Mouse (Mus musculus): Measurements from ENCODE around the gene Rdm1. TPM values are rescaled to one million over a fixed set of nuclear protein-coding genes. Genes with fewer than 3 reads are reported as not detected.
"Not testable (repeated sequence)": the region's sequence is repeated elsewhere in the genome, so short reads cannot be mapped to it uniquely, and the experiment has no call there.

Gene Rdm1
- polyA plus RNA-seq, 1 experiment: 3.8 TPM

- Histone ChIP-seq H3K36me3 (replicated peaks; ENCODE audit: low read length) (no peaks in the 10 kb centered on the region), H3K4me3 (replicated peaks) (no peak overlapping the region), H3K27me3 (replicated peaks) (peaks cover 23% of the 10 kb centered on the region), H3K9me3 (no peaks in the 10 kb centered on the region), H3K4me1 (peaks cover 27% of the 10 kb centered on the region)
- TF ChIP-seq GATA1 (IDR thresholded peaks at IDR 0.05; ENCODE audit: borderline replicate concordance, low read length): no peak
- no peak for TF ChIP-seq FLI1 (IDR thresholded peaks at IDR 0.05; ENCODE audit: low read length)
Measured at GRCm38 (mm10) chr11:101616104-101616503, 10.9 kb upstream of the Rdm1 start.

DNA sequence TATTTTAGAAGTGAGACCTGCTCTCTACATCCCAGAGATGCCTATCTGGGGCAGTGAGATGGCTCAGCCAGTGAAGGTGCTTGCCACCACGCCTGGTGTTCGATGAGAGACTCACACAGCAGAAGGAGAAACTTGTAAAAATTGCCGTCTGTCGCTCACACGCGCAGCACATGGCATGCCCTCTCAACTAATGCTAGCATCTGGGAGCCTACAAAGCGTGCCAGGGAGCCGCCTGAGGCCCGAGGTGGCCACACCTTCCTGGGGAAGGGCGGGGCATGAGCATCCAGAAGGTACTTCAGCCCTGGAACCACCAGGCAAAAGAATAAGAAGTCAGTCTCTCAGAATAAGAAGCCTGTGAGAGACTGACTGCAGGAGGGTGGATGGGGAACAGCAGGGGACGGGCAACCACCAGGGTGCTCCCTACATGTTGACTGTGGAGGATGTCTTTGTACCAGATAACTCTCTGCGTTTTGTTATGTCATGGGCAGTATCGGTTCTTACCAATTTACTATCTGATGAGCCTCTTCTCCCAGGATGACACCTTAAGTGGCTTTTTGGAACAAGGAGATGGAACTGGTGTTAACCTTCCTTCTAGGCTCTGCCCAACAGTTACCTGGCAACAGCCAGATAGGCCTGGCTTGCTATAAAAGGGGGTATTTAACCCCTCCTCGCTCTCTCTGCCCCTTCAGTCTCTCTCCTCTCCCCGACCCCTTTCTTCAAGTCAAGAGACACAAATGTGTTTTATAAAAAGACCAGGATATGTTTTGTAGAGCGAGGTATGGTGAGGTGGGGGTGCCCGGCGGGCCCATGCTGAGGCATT, 9.8 kb upstream of the Rdm1 start:
- Histone ChIP-seq H3K4me1 (peaks cover 27% of the 10 kb centered on the region), H3K36me3 (replicated peaks; ENCODE audit: low read length) (no peaks in the 10 kb centered on the region), H3K27me3 (replicated peaks) (peaks cover 23% of the 10 kb centered on the region), H3K9me3 (peaks cover 8% of the 10 kb centered on the region), H3K4me3 (replicated peaks) (no peak overlapping the region)
- TF ChIP-seq GATA1 (IDR thresholded peaks at IDR 0.05; ENCODE audit: borderline replicate concordance, low read length) (no peak), FLI1 (IDR thresholded peaks at IDR 0.05; ENCODE audit: low read length) (no peak)

GRCm38 (mm10) chr11:101617849-101618248, 9.1 kb upstream of the Rdm1 start:
- H3K4me1 ChIP-seq: peaks cover 27% of the 10 kb centered on the region

GRCm38 (mm10) chr11:101618596-101618995, 8.4 kb upstream of the Rdm1 start:
- peaks cover 20% of the 10 kb centered on the region for H3K9me3 ChIP-seq
- no peaks in the 10 kb centered on the region for H3K36me3 ChIP-seq (replicated peaks; ENCODE audit: low read length)
- no peak overlapping the region for H3K4me3 ChIP-seq (replicated peaks)
- TF ChIP-seq FLI1 (IDR thresholded peaks at IDR 0.05; ENCODE audit: low read length) (no peak), GATA1 (IDR thresholded peaks at IDR 0.05; ENCODE audit: borderline replicate concordance, low read length) (no peak)
- H3K27me3 ChIP-seq (replicated peaks): peaks cover 18% of the 10 kb centered on the region
- peaks cover 27% of the 10 kb centered on the region for H3K4me1 ChIP-seq

More at GRCm38 (mm10) chr11:101617849-101618248, 9.1 kb upstream of the Rdm1 start:
- Histone ChIP-seq H3K4me3 (replicated peaks) (no peak overlapping the region), H3K36me3 (replicated peaks; ENCODE audit: low read length) (no peaks in the 10 kb centered on the region), H3K9me3 (peaks cover 15% of the 10 kb centered on the region), H3K27me3 (replicated peaks) (peaks cover 23% of the 10 kb centered on the region)
- TF ChIP-seq GATA1 (IDR thresholded peaks at IDR 0.05; ENCODE audit: borderline replicate concordance, low read length): no peak
- no peak for TF ChIP-seq FLI1 (IDR thresholded peaks at IDR 0.05; ENCODE audit: low read length)

DNA sequence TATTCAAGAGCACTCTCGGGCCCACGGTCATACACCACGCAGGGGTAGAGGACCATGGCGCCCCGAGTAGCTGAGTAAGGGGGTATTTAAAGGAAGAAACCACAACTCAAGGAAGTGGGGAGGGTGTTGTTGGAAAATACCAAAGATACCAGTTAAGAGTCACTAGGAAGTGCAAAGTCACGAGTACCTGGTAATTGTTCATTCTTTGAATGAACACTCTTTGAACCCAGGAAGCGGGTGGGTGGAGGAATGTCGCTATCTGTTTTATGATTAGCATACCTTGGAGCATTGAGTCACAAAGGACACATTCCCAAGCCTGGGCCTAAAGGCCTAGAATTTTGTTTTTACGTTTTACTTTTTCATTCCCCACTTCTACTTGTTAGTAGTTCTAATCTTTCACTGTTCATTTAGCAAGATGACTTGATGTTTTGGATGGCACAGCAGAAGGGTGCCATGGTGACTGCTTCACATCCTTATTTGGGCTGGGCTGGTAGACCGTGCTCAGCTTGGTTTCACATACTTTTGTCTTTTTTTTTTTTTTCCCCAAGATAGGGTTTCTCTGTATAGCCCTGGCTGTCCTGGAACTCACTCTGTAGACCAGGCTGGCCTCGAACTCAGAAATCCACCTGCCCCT, 6.9 kb upstream of the Rdm1 start:
- not testable (repeated sequence) for H3K36me3 ChIP-seq (replicated peaks; ENCODE audit: low read length); H3K4me3 ChIP-seq (replicated peaks)
- H3K9me3 ChIP-seq: peaks cover 24% of the 10 kb centered on the region
- H3K27me3 ChIP-seq (replicated peaks): peaks cover 14% of the 10 kb centered on the region
- H3K4me1 ChIP-seq: peaks cover 23% of the 10 kb centered on the region

GRCm38 (mm10) chr11:101626649-101626994, 373 bp upstream of the Rdm1 start:
- Histone ChIP-seq H3K36me3 (replicated peaks; ENCODE audit: low read length) (peaks cover 12% of the 10 kb centered on the region), H3K4me3 (replicated peaks) (peak overlapping the region; percentile 92)
- TF ChIP-seq GATA1 (IDR thresholded peaks at IDR 0.05; ENCODE audit: borderline replicate concordance, low read length): no peak
- no peak for TF ChIP-seq FLI1 (IDR thresholded peaks at IDR 0.05; ENCODE audit: low read length)

DNA sequence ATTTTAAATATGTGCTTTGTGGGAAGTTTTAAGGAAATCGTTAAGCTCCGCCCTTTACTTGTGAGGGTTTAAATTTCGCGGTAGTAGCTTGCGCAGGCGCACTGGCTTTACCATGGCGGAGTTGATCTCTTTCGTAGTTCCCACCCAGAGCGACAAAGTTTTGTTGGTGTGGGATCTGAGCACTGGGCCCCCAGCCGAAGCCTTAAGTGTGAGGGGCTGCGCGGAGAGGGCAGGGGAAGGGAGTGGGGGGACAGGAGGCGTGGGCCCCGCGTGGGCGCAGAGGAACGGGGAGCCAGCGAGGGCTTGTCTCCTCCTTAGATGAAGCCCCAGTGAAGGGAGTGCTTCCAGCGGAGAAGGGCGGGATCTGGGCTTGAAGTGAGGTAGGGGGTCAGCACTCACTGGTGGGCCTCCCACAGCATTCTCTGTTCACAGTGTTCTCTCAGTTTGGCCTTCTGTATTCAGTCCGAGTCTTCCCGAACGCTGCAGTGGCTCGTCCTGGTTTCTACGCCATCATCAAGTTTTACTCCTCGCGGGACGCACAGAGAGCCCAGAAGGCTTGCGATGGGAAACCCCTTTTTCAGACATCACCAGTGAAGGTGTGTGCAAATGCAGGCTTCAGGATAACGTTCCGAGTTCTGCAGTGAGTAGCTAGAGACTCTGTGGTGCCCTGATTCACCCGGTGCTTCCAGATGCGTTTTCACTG, 1.0 kb downstream of the Rdm1 start:
- peaks cover 7% of the 10 kb centered on the region; the same call in 1 of the 2 replicates for H3K9me3 ChIP-seq
- H3K27me3 ChIP-seq (replicated peaks): peaks cover 5% of the 10 kb centered on the region
- H3K4me1 ChIP-seq: peaks cover 32% of the 10 kb centered on the region
- TF ChIP-seq FLI1 (IDR thresholded peaks at IDR 0.05; ENCODE audit: low read length) (no peak), GATA1 (IDR thresholded peaks at IDR 0.05; ENCODE audit: borderline replicate concordance, low read length) (no peak)
- peaks cover 12% of the 10 kb centered on the region for H3K36me3 ChIP-seq (replicated peaks; ENCODE audit: low read length)
- H3K4me3 ChIP-seq (replicated peaks): peak overlapping the region; percentile 94

More at GRCm38 (mm10) chr11:101626649-101626994, 373 bp upstream of the Rdm1 start:
- Histone ChIP-seq H3K4me1 (peaks cover 29% of the 10 kb centered on the region), H3K27me3 (replicated peaks) (peaks cover 2% of the 10 kb centered on the region), H3K9me3 (peaks cover 21% of the 10 kb centered on the region)

DNA sequence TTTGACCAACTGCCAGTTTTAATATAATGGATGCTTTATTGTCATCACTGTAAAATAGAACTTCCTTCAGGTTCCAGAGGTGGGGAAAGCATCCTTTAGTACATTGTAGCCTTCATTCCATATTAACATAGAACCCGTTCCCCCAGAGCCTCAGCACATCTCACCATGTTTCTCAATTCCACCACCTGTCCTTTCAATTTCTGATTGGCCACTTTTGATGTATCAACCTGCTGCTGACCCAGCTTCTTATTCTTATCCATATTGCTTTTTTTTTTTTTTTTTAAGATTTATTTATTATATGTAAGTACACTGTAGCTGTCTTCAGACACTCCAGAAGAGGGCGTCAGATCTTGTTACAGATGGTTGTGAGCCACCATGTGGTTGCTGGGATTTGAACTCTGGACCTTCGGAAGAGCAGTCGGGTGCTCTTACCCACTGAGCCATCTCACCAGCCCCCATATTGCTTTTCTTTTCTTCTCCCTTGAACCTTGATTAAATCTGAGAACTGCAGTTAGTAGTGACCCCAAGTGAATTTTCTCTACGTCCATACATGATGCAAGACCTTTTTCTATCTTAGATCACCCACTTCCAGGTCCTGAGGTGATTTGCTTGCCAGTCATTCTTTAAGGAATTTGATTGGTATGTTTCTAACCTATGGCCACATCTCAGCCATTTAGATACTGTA, 1.9 kb downstream of the Rdm1 start:
- peaks cover 34% of the 10 kb centered on the region for H3K4me1 ChIP-seq

DNA sequence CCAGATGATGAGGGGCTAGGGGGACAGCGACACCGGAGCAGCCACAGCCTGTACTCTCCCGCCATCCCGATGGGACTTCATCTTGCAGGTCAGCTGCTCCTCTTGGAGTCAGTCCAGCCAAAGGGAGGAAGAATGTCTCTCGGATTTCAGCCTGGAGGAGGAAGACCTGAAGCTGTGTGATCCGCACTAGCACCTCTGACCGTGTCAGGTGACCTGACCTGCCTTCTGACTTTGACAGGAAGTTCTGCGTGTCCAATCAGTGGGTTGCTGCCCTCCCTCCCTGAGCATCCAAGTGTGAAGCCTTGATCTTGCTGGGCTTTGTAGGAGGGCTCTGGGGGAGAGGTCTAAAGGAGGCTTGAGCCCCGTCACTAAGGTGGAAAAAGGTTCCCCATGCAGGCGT, 8.7 kb downstream of the Rdm1 start:
- Histone ChIP-seq H3K36me3 (replicated peaks; ENCODE audit: low read length) (peaks cover 29% of the 10 kb centered on the region), H3K4me1 (peaks cover 20% of the 10 kb centered on the region), H3K27me3 (replicated peaks) (peaks cover 9% of the 10 kb centered on the region), H3K9me3 (peaks cover 6% of the 10 kb centered on the region), H3K4me3 (replicated peaks) (no peak overlapping the region)
- TF ChIP-seq FLI1 (IDR thresholded peaks at IDR 0.05; ENCODE audit: low read length): no peak

More for the DNA sequence above, 1.9 kb downstream of the Rdm1 start:
- not testable (repeated sequence) for H3K9me3 ChIP-seq; H3K27me3 ChIP-seq (replicated peaks)
- H3K4me3 ChIP-seq (replicated peaks): peak overlapping the region; percentile 94
- peaks cover 18% of the 10 kb centered on the region for H3K36me3 ChIP-seq (replicated peaks; ENCODE audit: low read length)
